Mouse (Mus musculus): Measurements from ENCODE around the gene Zscan10. TPM values are rescaled to one million over a fixed set of nuclear protein-coding genes. Genes with fewer than 3 reads are reported as not detected.

The Zscan10 gene
- total and polyA plus RNA-seq, 2 experiments from 2014 or later: not detected

DNA sequence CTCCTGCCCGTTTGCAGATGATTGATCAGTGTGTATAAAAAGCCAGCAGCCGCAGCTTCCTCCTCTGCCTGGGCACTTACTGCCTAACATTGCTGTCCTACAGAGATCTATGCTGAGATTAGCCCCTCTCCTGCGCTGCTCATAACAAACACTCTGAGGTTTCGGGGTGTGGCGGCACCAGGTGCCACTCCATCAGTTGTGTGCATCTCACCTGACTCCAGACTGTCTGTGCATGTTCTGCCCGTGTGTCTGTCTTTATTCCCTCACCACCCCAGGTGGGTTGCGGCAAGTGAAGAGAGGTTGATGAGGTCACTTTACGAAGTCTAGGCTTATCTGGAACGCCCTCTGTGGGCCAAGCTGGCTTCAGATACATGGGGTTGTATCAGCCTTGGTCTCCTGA lies 16.4 kb downstream of the Zscan10 start:
- WGBS: 69% methylated on average over 9 of the region's 9 CpGs

GRCm38 (mm10) chr17:23620351-23620750 lies 19.7 kb downstream of the Zscan10 start:
- WGBS: 83% methylated on average over 7 of the region's 7 CpGs
- Histone ChIP-seq H3K36me3 (ENCODE audit: insufficient read depth, low read length) (no peaks in the 10 kb centered on the region), H3K4me2 (ENCODE audit: low read depth, low read length, poor library complexity, severe bottlenecking) (no peak overlapping the region), H3K4me3 (ENCODE audit: low read depth, low read length) (no peak overlapping the region), H3K9ac (replicated peaks; ENCODE audit: low read length, poor library complexity, severe bottlenecking) (no peak overlapping the region), H3K4me1 (ENCODE audit: insufficient read depth, low read length) (no peaks in the 10 kb centered on the region), H3K9me3 (ENCODE audit: low read length) (no peaks in the 10 kb centered on the region), H3K27me3 (ENCODE audit: insufficient read depth, low read length) (no peaks in the 10 kb centered on the region; the same call in 1 of the 2 replicates), H3K27ac (ENCODE audit: low read depth, low read length) (no peak overlapping the region)
- ATAC-seq (ENCODE audit: low FRiP score) (no peak), DNase-seq (ENCODE audit: low spot score) (no peak)
- no peak for TF ChIP-seq CTCF (IDR thresholded peaks at IDR 0.05)

More for the DNA sequence above, 16.4 kb downstream of the Zscan10 start:
- H3K9ac ChIP-seq (replicated peaks; ENCODE audit: low read length, poor library complexity, severe bottlenecking): no peak overlapping the region
- no peak overlapping the region for H3K4me2 ChIP-seq (ENCODE audit: low read depth, low read length, poor library complexity, severe bottlenecking)
- DNase-seq (ENCODE audit: low spot score) (no peak), ATAC-seq (ENCODE audit: low FRiP score) (no peak)
- no peaks in the 10 kb centered on the region; the same call in 1 of the 2 replicates for H3K27me3 ChIP-seq (ENCODE audit: insufficient read depth, low read length)
- no peak overlapping the region for H3K27ac ChIP-seq (ENCODE audit: low read depth, low read length)
- H3K4me1 ChIP-seq (ENCODE audit: insufficient read depth, low read length): no peaks in the 10 kb centered on the region
- TF ChIP-seq CTCF (IDR thresholded peaks at IDR 0.05): no peak
- no peak overlapping the region for H3K4me3 ChIP-seq (ENCODE audit: low read depth, low read length)
- H3K36me3 ChIP-seq (ENCODE audit: insufficient read depth, low read length): no peaks in the 10 kb centered on the region
- no peaks in the 10 kb centered on the region for H3K9me3 ChIP-seq (ENCODE audit: low read length)

GRCm38 (mm10) chr17:23627813-23628212 lies 27.2 kb downstream of the Zscan10 start:
- ATAC-seq (ENCODE audit: low FRiP score) (no peak), DNase-seq (ENCODE audit: low spot score) (no peak)
- Histone ChIP-seq H3K27ac (ENCODE audit: low read depth, low read length) (no peak overlapping the region), H3K4me2 (ENCODE audit: low read depth, low read length, poor library complexity, severe bottlenecking) (no peak overlapping the region), H3K27me3 (ENCODE audit: insufficient read depth, low read length) (no peaks in the 10 kb centered on the region), H3K9me3 (ENCODE audit: low read length) (no peaks in the 10 kb centered on the region), H3K4me1 (ENCODE audit: insufficient read depth, low read length) (no peaks in the 10 kb centered on the region), H3K9ac (replicated peaks; ENCODE audit: low read length, poor library complexity, severe bottlenecking) (no peak overlapping the region), H3K4me3 (ENCODE audit: low read depth, low read length) (no peak overlapping the region), H3K36me3 (ENCODE audit: insufficient read depth, low read length) (no peaks in the 10 kb centered on the region)
- no peak for TF ChIP-seq CTCF (IDR thresholded peaks at IDR 0.05)
- 32% methylated on average over 7 of the region's 7 CpGs for WGBS

DNA sequence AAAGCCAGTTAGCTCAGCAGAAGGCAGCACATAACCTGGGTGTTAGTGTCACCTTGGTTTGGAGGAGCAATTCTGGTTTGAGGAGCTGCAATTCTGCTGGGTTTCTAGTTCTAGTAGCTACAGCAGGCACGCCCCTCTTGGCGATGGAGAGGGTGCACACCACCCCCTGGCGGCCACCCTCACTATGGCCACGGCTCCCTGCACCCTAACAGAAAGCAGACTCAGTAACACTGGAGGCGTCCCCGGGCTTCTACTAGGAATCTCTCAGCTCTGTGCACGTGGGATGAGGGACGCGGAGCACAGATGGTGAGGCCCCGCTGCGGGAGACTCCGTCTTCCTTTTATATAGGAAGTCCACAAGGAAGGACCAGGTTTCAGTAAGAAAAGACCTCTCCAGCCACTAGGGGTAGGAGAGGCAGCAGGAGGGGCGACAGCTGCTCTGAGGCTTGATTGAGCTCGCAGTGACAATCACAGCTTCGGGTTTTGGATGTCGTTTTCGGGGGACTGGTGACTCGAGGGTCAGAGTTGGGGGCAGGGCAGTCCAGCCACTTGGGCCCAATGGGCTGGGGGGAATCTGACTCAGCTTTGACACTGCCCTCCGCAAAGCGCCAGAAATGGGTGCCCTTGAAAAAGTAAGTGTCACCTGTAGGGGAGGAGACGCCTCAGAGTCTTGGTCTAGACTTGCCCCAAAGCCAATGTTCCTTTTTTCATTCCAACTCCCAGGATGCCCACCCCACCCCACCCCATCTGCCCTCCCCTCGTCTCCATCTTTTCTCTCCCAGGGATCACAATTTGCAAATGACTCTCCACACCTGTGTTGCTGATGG lies 29.8 kb downstream of the Zscan10 start:
- peak overlapping the region; percentile 40 for H3K4me2 ChIP-seq (ENCODE audit: low read depth, low read length, poor library complexity, severe bottlenecking)
- 0 out of 2 replicates have a peak overlapping the region, but pooled peaks have one; percentile 8 for H3K9ac ChIP-seq (replicated peaks; ENCODE audit: low read length, poor library complexity, severe bottlenecking)
- peak overlapping the region; percentile 8; the same call in 1 of the 2 replicates for H3K4me3 ChIP-seq (ENCODE audit: low read depth, low read length)
- TF ChIP-seq CTCF (IDR thresholded peaks at IDR 0.05): peak; percentile 76
- DNase-seq (ENCODE audit: low spot score) (peak; percentile 58), ATAC-seq (ENCODE audit: low FRiP score) (peak; percentile 79)
- no peaks in the 10 kb centered on the region for H3K27me3 ChIP-seq (ENCODE audit: insufficient read depth, low read length)
- no peaks in the 10 kb centered on the region for H3K36me3 ChIP-seq (ENCODE audit: insufficient read depth, low read length)
- H3K27ac ChIP-seq (ENCODE audit: low read depth, low read length): no peak overlapping the region
- H3K9me3 ChIP-seq (ENCODE audit: low read length): no peaks in the 10 kb centered on the region
- no peaks in the 10 kb centered on the region for H3K4me1 ChIP-seq (ENCODE audit: insufficient read depth, low read length)
- WGBS: 16% methylated on average over 22 of the region's 22 CpGs

DNA sequence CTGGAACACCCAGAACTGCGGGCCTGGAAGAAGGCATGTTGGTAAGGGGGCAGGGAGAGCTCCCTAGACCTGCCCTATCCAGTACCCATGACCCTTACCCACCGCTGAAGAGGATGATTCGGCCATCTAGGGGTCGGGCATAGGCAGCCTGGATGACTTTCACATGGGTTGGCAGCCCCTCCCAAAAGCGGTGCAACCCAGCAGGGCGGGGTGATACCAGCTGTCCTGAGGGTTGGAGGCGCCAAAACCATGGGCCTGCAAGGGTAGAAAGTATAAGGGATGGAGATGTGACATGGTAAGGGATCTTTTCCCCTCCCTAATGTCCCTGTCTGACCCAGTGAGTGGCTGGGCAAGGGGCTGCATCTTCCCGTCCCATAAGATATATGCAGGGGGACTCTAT lies 30.6 kb downstream of the Zscan10 start:
- Histone ChIP-seq H3K9ac (replicated peaks; ENCODE audit: low read length, poor library complexity, severe bottlenecking) (no peak overlapping the region), H3K4me3 (ENCODE audit: low read depth, low read length) (no peak overlapping the region), H3K9me3 (ENCODE audit: low read length) (no peaks in the 10 kb centered on the region), H3K4me1 (ENCODE audit: insufficient read depth, low read length) (no peaks in the 10 kb centered on the region), H3K27ac (ENCODE audit: low read depth, low read length) (no peak overlapping the region), H3K27me3 (ENCODE audit: insufficient read depth, low read length) (no peaks in the 10 kb centered on the region), H3K4me2 (ENCODE audit: low read depth, low read length, poor library complexity, severe bottlenecking) (no peak overlapping the region), H3K36me3 (ENCODE audit: insufficient read depth, low read length) (no peaks in the 10 kb centered on the region)
- DNase-seq (ENCODE audit: low spot score): no peak
- 85% methylated on average over 8 of the region's 8 CpGs for WGBS
- no peak for ATAC-seq (ENCODE audit: low FRiP score)
- no peak for TF ChIP-seq CTCF (IDR thresholded peaks at IDR 0.05)

Measured in midbrain, postnatal 0 days (tissue).